Mouse (Mus musculus) frontal cortex, adult 2 months (tissue): Measurements from ENCODE around the gene Mill2. TPM values are rescaled to one million over a fixed set of nuclear protein-coding genes. Genes with fewer than 3 reads are reported as not detected.
A peak's percentile ranks its signal among the peaks of the same experiment; 100 is the strongest.
"Not testable (repeated sequence)": the region's sequence is repeated elsewhere in the genome, so short reads cannot be mapped to it uniquely, and the experiment has no call there.

Source experiments
- DNase-seq, 2 experiments: peaks; one replicate each; pipeline ENCODE4 v3.0.0; 2022; ENCODE audit warnings: low spot score in 1 of 2; ENCODE audit errors: extremely low spot score in 1 of 2
- polyA plus RNA-seq: library from polyadenylated mRNA; depleted of rRNA; stranded (reverse); fragments of >200 nt; gene quantifications from 2 replicates; pipeline ENCODE4 v1.2.3, GENCODE M21; 2012; rRNA removed

Gene Mill2
- 2.3 and 3.4 TPM in 2 replicates for polyA plus RNA-seq

GRCm38 (mm10) chr7:18839865-18840264, at the start of gene Mill2:
Gene Mill2 (plus strand): TSS chr7:18839966.
- DNase-seq = peak in 1 of 2 experiments; percentile 7

GRCm38 (mm10) chr7:18790671-18791070, 49.1 kb upstream of the Mill2 start:
- DNase-seq = not testable (repeated sequence)

GRCm38 (mm10) chr7:18798420-18798819, 41.3 kb upstream of the Mill2 start, which contains the start of gene Psg19:
Gene Psg19 (minus strand): TSS chr7:18798520.
- no peak for DNase-seq

GRCm38 (mm10) chr7:18799129-18799528, 40.6 kb upstream of the Mill2 start:
- no peak for DNase-seq

GRCm38 (mm10) chr7:18803526-18803925, 36.2 kb upstream of the Mill2 start:
- no peak for DNase-seq

GRCm38 (mm10) chr7:18818301-18818700, 21.5 kb upstream of the Mill2 start:
- no peak for DNase-seq

GRCm38 (mm10) chr7:18821507-18821906, 18.3 kb upstream of the Mill2 start, which contains the start of gene Psg17:
Gene Psg17 (minus strand): TSS chr7:18821607.
- no peak for DNase-seq

GRCm38 (mm10) chr7:18827792-18828546, 11.8 kb upstream of the Mill2 start:
- no peak for DNase-seq

GRCm38 (mm10) chr7:18828592-18828991, 11.2 kb upstream of the Mill2 start:
- DNase-seq = peak in 1 of 2 experiments; percentile 2

GRCm38 (mm10) chr7:18829545-18829944, 10.2 kb upstream of the Mill2 start:
- no peak for DNase-seq

- DNase-seq = no peak
Observed at GRCm38 (mm10) chr7:18832298-18832697, 7.5 kb upstream of the Mill2 start.

- DNase-seq = peak; percentile 5 to 27
Observed at GRCm38 (mm10) chr7:18840386-18841173, 814 bp downstream of the Mill2 start.

- no peak for DNase-seq
Observed at GRCm38 (mm10) chr7:18841174-18841567, 1.4 kb downstream of the Mill2 start.

GRCm38 (mm10) chr7:18844811-18845210, 5.0 kb downstream of the Mill2 start:
- no peak for DNase-seq

GRCm38 (mm10) chr7:18848395-18848794, 8.6 kb downstream of the Mill2 start:
- no peak for DNase-seq

- DNase-seq = no peak
Observed at GRCm38 (mm10) chr7:18858310-18858916, 18.6 kb downstream of the Mill2 start.

- DNase-seq = no peak
Observed at GRCm38 (mm10) chr7:18862801-18863200, 23.0 kb downstream of the Mill2 start.

- no peak for DNase-seq
Observed at GRCm38 (mm10) chr7:18868491-18868890, 28.7 kb downstream of the Mill2 start.

- DNase-seq = not testable (repeated sequence)
Observed at GRCm38 (mm10) chr7:18871031-18871430, 31.3 kb downstream of the Mill2 start, which contains the start of gene Pglyrp1. Gene Pglyrp1 (plus strand): TSS chr7:18871331.

- no peak for DNase-seq
Observed at GRCm38 (mm10) chr7:18872014-18872802, 32.4 kb downstream of the Mill2 start.
